Mouse (Mus musculus) embryonic fibroblast, embryonic 13.5 days (primary cell): ENCODE results near the gene Klhl5. TPM values are rescaled to one million over a fixed set of nuclear protein-coding genes. Genes with fewer than 3 reads are reported as not detected.

ENCODE experiments used
- H3K27ac ChIP-seq: 2 replicates; pipeline ENCODE4 v1.5.1; 2012; ENCODE audit warnings: low read length, control low read depth, inconsistent platforms; ENCODE audit not compliant: insufficient read depth
- H3K4me1 ChIP-seq: 2 replicates; pipeline ENCODE4 v1.6.1; 2011; ENCODE audit warnings: low read length; ENCODE audit not compliant: control insufficient read depth, insufficient read depth
- H3K4me3 ChIP-seq: 2 replicates; pipeline ENCODE4 v1.5.1; 2011; ENCODE audit warnings: mild to moderate bottlenecking, control low read depth, low read length; ENCODE audit not compliant: insufficient read depth
- CTCF ChIP-seq: IDR thresholded peaks from 2 replicates; pipeline ENCODE4 v1.5.1; 2011; ENCODE audit warnings: mild to moderate bottlenecking, control low read depth, low read length, moderate library complexity, borderline replicate concordance; ENCODE audit not compliant: insufficient read depth
- POLR2A ChIP-seq: IDR thresholded peaks from 2 replicates; pipeline ENCODE4 v1.6.1; 2011; ENCODE audit warnings: low read depth, mild to moderate bottlenecking, control low read depth, low read length, moderate library complexity
- polyA plus RNA-seq: library from polyadenylated mRNA; stranded (reverse); fragments of >200 nt; gene quantifications from 2 replicates; pipeline ENCODE4 v1.2.4, GENCODE M21; 2011; ENCODE audit warnings: low read depth; ENCODE audit not compliant: missing spikeins, insufficient read length

Gene Klhl5
- polyA plus RNA-seq, 1 experiment, result 35.5 TPM

GRCm38 (mm10) chr5:65141242-65141641 is 33.9 kb downstream of the Klhl5 start:
- H3K4me1 ChIP-seq, result no peaks in the 10 kb centered on the region
- H3K27ac ChIP-seq, result no peak overlapping the region
- H3K4me3 ChIP-seq, result no peak overlapping the region
- no peak for TF ChIP-seq POLR2A
- TF ChIP-seq CTCF, result no peak

- TF ChIP-seq CTCF (no peak), POLR2A (no peak)
- H3K4me1 ChIP-seq, result no peaks in the 10 kb centered on the region
- no peak overlapping the region for H3K4me3 ChIP-seq
- H3K27ac ChIP-seq, result no peak overlapping the region
Observed at GRCm38 (mm10) chr5:65142247-65142646, 34.9 kb downstream of the Klhl5 start.

- no peak overlapping the region for H3K27ac ChIP-seq
- H3K4me3 ChIP-seq, result no peak overlapping the region
- TF ChIP-seq CTCF (no peak), POLR2A (no peak)
- no peaks in the 10 kb centered on the region for H3K4me1 ChIP-seq
Observed at GRCm38 (mm10) chr5:65145499-65146101, 38.3 kb downstream of the Klhl5 start.

GRCm38 (mm10) chr5:65146749-65147148 is 39.4 kb downstream of the Klhl5 start:
- H3K4me1 ChIP-seq, result no peaks in the 10 kb centered on the region
- TF ChIP-seq POLR2A, result no peak
- no peak for TF ChIP-seq CTCF
- no peak overlapping the region for H3K27ac ChIP-seq
- H3K4me3 ChIP-seq, result no peak overlapping the region

- no peak overlapping the region for H3K27ac ChIP-seq
- no peak for TF ChIP-seq POLR2A
- no peak for TF ChIP-seq CTCF
- no peaks in the 10 kb centered on the region for H3K4me1 ChIP-seq
- H3K4me3 ChIP-seq, result no peak overlapping the region
Observed at GRCm38 (mm10) chr5:65149706-65150105, 42.4 kb downstream of the Klhl5 start.

- H3K4me1 ChIP-seq, result no peaks in the 10 kb centered on the region
Observed at GRCm38 (mm10) chr5:65150376-65150955, 43.1 kb downstream of the Klhl5 start.

GRCm38 (mm10) chr5:65151276-65151675 is 43.9 kb downstream of the Klhl5 start:
- H3K4me1 ChIP-seq, result no peaks in the 10 kb centered on the region
- H3K27ac ChIP-seq, result no peak overlapping the region
- no peak overlapping the region for H3K4me3 ChIP-seq
- TF ChIP-seq POLR2A (no peak), CTCF (no peak)

More at GRCm38 (mm10) chr5:65150376-65150955, 43.1 kb downstream of the Klhl5 start:
- TF ChIP-seq POLR2A (no peak), CTCF (no peak)
- no peak overlapping the region for H3K27ac ChIP-seq
- no peak overlapping the region for H3K4me3 ChIP-seq

GRCm38 (mm10) chr5:65151767-65152166 is 44.4 kb downstream of the Klhl5 start:
- H3K27ac ChIP-seq, result no peak overlapping the region
- no peaks in the 10 kb centered on the region for H3K4me1 ChIP-seq
- no peak overlapping the region for H3K4me3 ChIP-seq
- TF ChIP-seq CTCF (no peak), POLR2A (no peak)

GRCm38 (mm10) chr5:65154287-65154686 is 46.9 kb downstream of the Klhl5 start:
- no peak overlapping the region for H3K27ac ChIP-seq
- no peaks in the 10 kb centered on the region for H3K4me1 ChIP-seq
- TF ChIP-seq CTCF (no peak), POLR2A (no peak)
- no peak overlapping the region for H3K4me3 ChIP-seq

GRCm38 (mm10) chr5:65156853-65157252 is 49.5 kb downstream of the Klhl5 start:
- no peak overlapping the region for H3K27ac ChIP-seq
- TF ChIP-seq POLR2A (no peak), CTCF (peak; percentile 80)

More at GRCm38 (mm10) chr5:65156853-65157252, 49.5 kb downstream of the Klhl5 start:
- no peak overlapping the region for H3K4me3 ChIP-seq
- H3K4me1 ChIP-seq, result no peaks in the 10 kb centered on the region
